Mouse (Mus musculus) MEL (cell line): ENCODE data around the gene Cul3. TPM values are rescaled to one million over a fixed set of nuclear protein-coding genes. Genes with fewer than 3 reads are reported as not detected.

Source experiments
- DNase-seq: peaks from one replicate; pipeline ENCODE4 v3.0.0; 2011; ENCODE audit warnings: low read depth, low spot score
- H3K27ac ChIP-seq: 2 replicates; pipeline ENCODE4 v1.5.1; 2012; ENCODE audit warnings: low read depth, mild to moderate bottlenecking, control low read depth, low read length, moderate library complexity; ENCODE audit not compliant: control insufficient read depth
- H3K27me3 ChIP-seq, 2 experiments: fragments of 150-350 bp in 1 of 2; sonication (generic) in 1 of 2; 2 replicates each; pipeline ENCODE4 v1.6.1; 2012; ENCODE audit warnings: low read length in 2 of 2, mild to moderate bottlenecking in 2 of 2, improper control_type of control experiment in 1 of 2, moderate library complexity in 1 of 2; ENCODE audit not compliant: insufficient read depth in 2 of 2, control insufficient read depth in 1 of 2
- H3K36me3 ChIP-seq, 2 experiments: 2 replicates each; pipeline ENCODE4 v1.6.1; 2012 to 2014; ENCODE audit warnings: low read length in 2 of 2, improper control_type of control experiment in 1 of 2, inconsistent platforms in 1 of 2, mild to moderate bottlenecking in 1 of 2; ENCODE audit not compliant: insufficient read depth in 2 of 2, control insufficient read depth in 1 of 2
- H3K4me1 ChIP-seq, 2 experiments: fragments of 150-350 bp in 1 of 2; sonication (generic) in 1 of 2; 2 replicates each; pipeline ENCODE4 v1.6.1; 2012; ENCODE audit warnings: low read length in 2 of 2, improper control_type of control experiment in 1 of 2, mild to moderate bottlenecking in 1 of 2; ENCODE audit not compliant: insufficient read depth in 2 of 2, control insufficient read depth in 1 of 2
- H3K4me3 ChIP-seq, 2 experiments: fragments of 150-350 bp in 1 of 2; sonication (generic) in 1 of 2; 2 replicates each; pipeline ENCODE4 v1.5.1; 2012; ENCODE audit warnings: low read depth in 2 of 2, low read length in 2 of 2, mild to moderate bottlenecking in 2 of 2, moderate library complexity in 2 of 2, control low read depth in 1 of 2, improper control_type of control experiment in 1 of 2; ENCODE audit not compliant: control insufficient read depth in 1 of 2, insufficient read depth in 1 of 2
- H3K79me2 ChIP-seq: 2 replicates; pipeline ENCODE4 v1.6.1; 2012; ENCODE audit warnings: mild to moderate bottlenecking, low read length, moderate library complexity; ENCODE audit not compliant: control insufficient read depth, poor library complexity, insufficient read depth
- H3K9ac ChIP-seq: 2 replicates; pipeline ENCODE4 v1.6.1; 2012; ENCODE audit warnings: low read depth, mild to moderate bottlenecking, control low read depth, low read length, moderate library complexity; ENCODE audit not compliant: control insufficient read depth, poor library complexity, severe bottlenecking
- H3K9me3 ChIP-seq: fragments of 150-350 bp; sonication (generic); replicated peaks from 2 replicates; pipeline ENCODE4 v1.6.1; 2012; ENCODE audit warnings: mild to moderate bottlenecking, low read length, improper control_type of control experiment, moderate library complexity; ENCODE audit not compliant: insufficient read depth
- CHD1 ChIP-seq: IDR thresholded peaks from 2 replicates; pipeline ENCODE4 v1.6.1; 2012; ENCODE audit warnings: low read depth, mild to moderate bottlenecking, inconsistent platforms, low read length, improper control_type of control experiment
- E2F4 ChIP-seq: IDR thresholded peaks from 2 replicates; pipeline ENCODE4 v1.6.1; 2011; ENCODE audit warnings: low read depth, low read length, improper control_type of control experiment, borderline replicate concordance
- EP300 ChIP-seq, 2 experiments: IDR thresholded peaks; 2 replicates each; pipeline ENCODE4 v1.6.1; 2011; ENCODE audit warnings: improper control_type of control experiment in 2 of 2, low read length in 2 of 2, low read depth in 1 of 2, mild to moderate bottlenecking in 1 of 2
- ETS1 ChIP-seq: IDR thresholded peaks from 2 replicates; pipeline ENCODE4 v1.6.1; 2012; ENCODE audit warnings: low read depth, mild to moderate bottlenecking, inconsistent platforms, low read length, improper control_type of control experiment, moderate library complexity
- HCFC1 ChIP-seq: IDR thresholded peaks from 2 replicates; pipeline ENCODE4 v1.6.1; 2012; ENCODE audit warnings: low read depth, mild to moderate bottlenecking, inconsistent platforms, low read length, improper control_type of control experiment, moderate library complexity
- MAFK ChIP-seq: IDR thresholded peaks from 2 replicates; pipeline ENCODE4 v1.6.1; 2011; ENCODE audit warnings: low read depth, mild to moderate bottlenecking, low read length, improper control_type of control experiment, borderline replicate concordance
- MAX ChIP-seq: IDR thresholded peaks from 2 replicates; pipeline ENCODE4 v1.6.1; 2011; ENCODE audit warnings: low read length, improper control_type of control experiment
- MAZ ChIP-seq: IDR thresholded peaks from 2 replicates; pipeline ENCODE4 v1.6.1; 2012; ENCODE audit warnings: low read depth, mild to moderate bottlenecking, inconsistent platforms, low read length, improper control_type of control experiment
- MEF2A ChIP-seq: IDR thresholded peaks from 2 replicates; pipeline ENCODE4 v1.6.1; 2014; ENCODE audit warnings: low read depth, mild to moderate bottlenecking, inconsistent platforms, low read length, improper control_type of control experiment; ENCODE audit not compliant: poor library complexity, insufficient replicate concordance, severe bottlenecking; ENCODE audit errors: extremely low read depth
- NRF1 ChIP-seq: IDR thresholded peaks from 2 replicates; pipeline ENCODE4 v1.6.1; 2014; ENCODE audit warnings: low read depth, mild to moderate bottlenecking, inconsistent platforms, low read length, improper control_type of control experiment, moderate library complexity; ENCODE audit not compliant: poor library complexity, insufficient read depth, severe bottlenecking
- RAD21 ChIP-seq: IDR thresholded peaks from 2 replicates; pipeline ENCODE4 v1.6.1; 2011; ENCODE audit warnings: mild to moderate bottlenecking, low read depth, low read length, improper control_type of control experiment
- RCOR1 ChIP-seq: IDR thresholded peaks from 2 replicates; pipeline ENCODE4 v1.6.1; 2012; ENCODE audit warnings: low read depth, mild to moderate bottlenecking, inconsistent platforms, low read length, improper control_type of control experiment
- SMC3 ChIP-seq: IDR thresholded peaks from 2 replicates; pipeline ENCODE4 v1.6.1; 2011; ENCODE audit warnings: low read depth, low read length, improper control_type of control experiment
- TAL1 ChIP-seq: IDR thresholded peaks from 2 replicates; pipeline ENCODE4 v1.6.1; 2012; ENCODE audit warnings: mild to moderate bottlenecking, inconsistent platforms, low read length, moderate library complexity, mixed read lengths
- TBP ChIP-seq: IDR thresholded peaks from 2 replicates; pipeline ENCODE4 v1.8.0; 2011; ENCODE audit warnings: low read depth, low read length, improper control_type of control experiment
- TCF12 ChIP-seq: IDR thresholded peaks from 2 replicates; pipeline ENCODE4 v1.6.1; 2014; ENCODE audit warnings: low read depth, mild to moderate bottlenecking, inconsistent platforms, low read length, improper control_type of control experiment, moderate library complexity
- USF2 ChIP-seq, 2 experiments: IDR thresholded peaks; 2 replicates each; pipeline ENCODE4 v1.6.1; 2011 to 2012; ENCODE audit warnings: improper control_type of control experiment in 2 of 2, low read length in 2 of 2, borderline replicate concordance in 1 of 2, inconsistent platforms in 1 of 2, low read depth in 1 of 2, mild to moderate bottlenecking in 1 of 2; ENCODE audit not compliant: insufficient read depth in 1 of 2
- ZNF384 ChIP-seq: IDR thresholded peaks from 2 replicates; pipeline ENCODE4 v1.6.1; 2012; ENCODE audit warnings: low read depth, mild to moderate bottlenecking, inconsistent platforms, low read length, improper control_type of control experiment
- polyA plus RNA-seq, 2 experiments: library from polyadenylated mRNA; stranded (reverse) in 1 of 2; unstranded in 1 of 2; fragments of >175 nt in 1 of 2; fragments of >200 nt in 1 of 2; gene quantifications; 2 replicates each; pipeline versions ENCODE4 v1.2.1 to v1.2.4; 2012; ENCODE audit warnings: low replicate concordance in 2 of 2, low read depth in 1 of 2; ENCODE audit not compliant: insufficient read length in 2 of 2, insufficient read depth in 1 of 2, missing spikeins in 1 of 2
- total RNA-seq: library from RNA; depleted of rRNA; stranded (reverse); fragments of 300-350 nt; gene quantifications from 2 replicates; pipeline ENCODE4 v1.2.3, GENCODE M21; 2012

Gene Cul3
- total and polyA plus RNA-seq, 3 experiments, result 68.2 to 1,559 (median 90.9) TPM

- no peak for DNase-seq
- Histone ChIP-seq H3K9ac (peak overlapping the region; percentile 98), H3K27ac (no peak overlapping the region), H3K79me2 (peaks cover 52% of the 10 kb centered on the region)
- TF ChIP-seq MAFK, result no peak
- TF ChIP-seq EP300 (IDR thresholded peaks at IDR 0.05; ENCODE audit: low read depth in 1 of 2, low read length in 2 of 2), result no peak
- TF ChIP-seq MAZ, result no peak
- no peak for TF ChIP-seq TCF12
- no peak for TF ChIP-seq MAX
- TF ChIP-seq ETS1, result no peak
- TF ChIP-seq MEF2A, result no peak
- no peak for TF ChIP-seq HCFC1
- no peak for TF ChIP-seq ZNF384
- TF ChIP-seq RAD21, result no peak
- TF ChIP-seq TAL1, result no peak
- no peak for TF ChIP-seq E2F4
- no peak for TF ChIP-seq NRF1
- TF ChIP-seq SMC3, result no peak
- no peak for TF ChIP-seq USF2 (IDR thresholded peaks at IDR 0.05; ENCODE audit: borderline replicate concordance in 1 of 2, insufficient read depth in 1 of 2, low read depth in 1 of 2, low read length in 2 of 2)
- TF ChIP-seq TBP, result no peak
- no peak; the same call in 1 of the 2 replicates for TF ChIP-seq CHD1
- no peak for TF ChIP-seq RCOR1
- TF ChIP-seq, all 39 proteins: peak for 0
- Histone ChIP-seq H3K9me3 (no peaks in the 10 kb centered on the region), H3K36me3 (peaks cover 0 to 36% of the 10 kb centered on the region in 2 experiments), H3K4me3 (peak overlapping the region in 1 of 2 experiments; percentile 98; a peak in 2 of 4 replicates), H3K27me3 (no peaks in the 10 kb centered on the region), H3K4me1 (peaks cover 14 to 15% of the 10 kb centered on the region in 2 experiments; a peak in 3 of 4 replicates)
Measured at GRCm38 (mm10) chr1:80338398-80338797, 1.9 kb downstream of the Cul3 start.

- H3K9ac ChIP-seq, result no peak overlapping the region
- no peaks in the 10 kb centered on the region for H3K27me3 ChIP-seq
- peaks cover 12 to 28% of the 10 kb centered on the region in 2 experiments; a peak in 3 of 4 replicates for H3K4me1 ChIP-seq
- peaks cover 66% of the 10 kb centered on the region for H3K79me2 ChIP-seq
- no peak overlapping the region for H3K4me3 ChIP-seq
- H3K27ac ChIP-seq, result no peak overlapping the region
- TF ChIP-seq MAFK (peak; percentile 73; the same call in 1 of the 2 replicates), TAL1 (no peak)
- H3K9me3 ChIP-seq, result no peaks in the 10 kb centered on the region
- no peak for DNase-seq
- peaks cover 0 to 46% of the 10 kb centered on the region in 2 experiments for H3K36me3 ChIP-seq
Measured at GRCm38 (mm10) chr1:80335726-80336368, 4.4 kb downstream of the Cul3 start.
